Mouse (Mus musculus) urinary bladder, postnatal 36 days (tissue): ENCODE measurements around the gene Acbd6.

Experiments used
- DNase-seq, 2 experiments: peaks; one replicate each; pipeline ENCODE4 v3.0.0; 2022; ENCODE audit warnings: low spot score in 2 of 2, mixed read lengths in 1 of 2

Gene Acbd6

DNA sequence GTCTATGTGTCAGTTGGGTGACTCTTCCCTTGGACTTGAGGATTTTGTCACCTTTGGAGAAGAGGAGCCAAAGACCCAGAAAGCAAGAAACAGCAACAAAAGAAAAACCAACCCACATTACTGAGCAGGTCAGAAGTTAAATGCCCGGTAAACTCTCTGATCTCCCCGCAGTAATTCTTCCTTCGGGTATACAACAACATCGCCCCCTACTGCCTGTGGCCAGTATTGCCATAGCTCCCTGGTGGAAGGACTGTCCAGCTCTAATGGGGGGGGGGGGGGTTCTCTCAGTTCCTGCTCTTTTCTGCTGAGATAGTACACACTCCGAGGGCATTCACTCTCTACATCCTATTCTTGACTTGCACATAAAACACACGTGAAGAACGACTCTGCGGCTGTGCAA is 163.5 kb downstream of the Acbd6 start:
- no peak for DNase-seq

DNA sequence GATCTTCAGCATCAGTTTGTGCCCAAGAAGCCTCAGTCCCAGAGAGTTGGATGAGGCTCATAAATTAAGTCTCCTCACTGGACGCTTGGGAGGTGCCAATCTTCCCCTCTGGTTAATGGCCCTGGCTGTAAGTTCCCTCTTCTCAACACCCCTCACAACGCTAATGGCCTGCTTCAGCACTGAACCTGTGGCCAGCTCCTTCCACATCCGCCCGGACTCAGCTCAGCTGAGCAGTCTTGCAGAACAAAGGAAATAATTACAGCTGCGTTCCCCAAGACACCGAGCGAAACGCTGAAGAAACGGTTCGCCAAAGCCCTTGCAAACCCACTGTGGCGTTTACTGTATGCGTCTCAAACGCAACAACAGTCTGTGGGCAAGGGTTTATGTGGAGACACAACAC is 164.3 kb downstream of the Acbd6 start:
- peak in 1 of 2 experiments; percentile 13 for DNase-seq

DNA sequence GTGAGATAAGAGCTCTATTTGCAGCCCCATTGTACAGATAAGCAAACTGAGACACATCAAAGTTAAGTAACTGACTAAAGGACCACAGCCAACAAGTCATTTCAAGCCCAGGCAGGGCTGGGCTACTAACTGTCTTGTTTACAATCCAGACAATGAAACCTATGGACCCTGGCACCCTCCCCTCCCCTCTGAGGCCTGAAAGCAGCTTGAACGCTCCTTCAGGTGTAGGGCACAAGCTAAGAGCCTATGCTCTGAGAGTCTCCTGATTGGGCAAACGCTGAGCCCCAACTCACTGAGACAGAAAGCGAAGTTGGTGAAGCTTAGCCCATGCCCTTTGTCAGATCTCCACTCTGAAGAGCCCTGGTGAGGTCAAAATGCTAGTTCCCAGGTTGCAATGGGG is 166.4 kb downstream of the Acbd6 start:
- no peak for DNase-seq

GRCm38 (mm10) chr1:155725876-155726275 is 168.0 kb downstream of the Acbd6 start:
- DNase-seq: no peak

DNA sequence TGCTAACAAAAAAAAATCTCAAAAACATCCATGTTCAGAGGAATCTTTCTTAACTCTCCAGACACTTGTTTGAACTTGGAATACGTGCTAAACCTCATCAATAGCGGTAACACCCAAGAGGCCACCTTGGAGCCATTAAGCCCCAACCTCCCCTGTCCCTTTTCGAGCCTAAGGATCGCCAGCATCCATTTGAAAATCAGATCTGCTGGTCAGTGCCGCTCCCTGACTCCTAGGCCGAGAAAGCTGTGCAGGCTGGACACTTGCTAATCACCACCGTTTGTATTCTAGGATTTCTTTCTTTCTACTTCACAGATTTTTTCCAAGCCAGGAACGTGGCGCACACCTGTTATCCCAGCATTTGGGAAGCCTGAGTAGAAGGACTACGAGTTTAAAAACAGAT is 169.9 kb downstream of the Acbd6 start:
- no peak for DNase-seq

DNA sequence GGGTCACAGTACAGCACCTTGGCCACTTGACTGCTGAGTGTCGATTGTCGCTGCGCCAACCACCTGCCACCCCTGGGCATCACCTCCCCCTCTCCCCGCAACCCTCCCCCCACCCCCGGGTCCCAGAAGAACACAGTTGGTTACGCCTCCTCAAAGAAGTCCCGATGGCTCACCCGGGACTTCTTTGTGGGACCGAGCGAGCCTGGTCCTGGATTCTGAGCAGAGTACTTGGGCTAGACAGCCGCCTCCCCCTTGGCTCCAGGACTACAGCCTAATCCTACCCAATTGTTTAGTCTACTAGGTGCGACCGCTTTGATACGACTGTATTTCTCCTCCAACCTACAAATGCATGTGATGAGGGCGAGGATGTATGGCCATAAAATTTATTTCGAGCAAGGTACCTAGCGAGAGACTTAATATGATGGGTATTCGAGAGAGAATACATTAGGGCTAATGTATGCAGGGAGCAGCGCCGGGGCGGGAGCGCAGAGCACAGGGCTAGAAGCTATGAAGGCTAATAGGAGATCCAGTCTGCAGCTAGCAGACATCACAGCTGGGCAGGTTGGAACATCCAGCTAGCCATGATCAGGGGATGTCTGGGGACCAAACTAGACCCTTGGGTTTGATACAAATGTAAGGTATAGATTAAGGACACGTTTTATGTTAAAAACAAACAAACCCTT is 171.3 kb downstream of the Acbd6 start:
- DNase-seq: no peak

DNA sequence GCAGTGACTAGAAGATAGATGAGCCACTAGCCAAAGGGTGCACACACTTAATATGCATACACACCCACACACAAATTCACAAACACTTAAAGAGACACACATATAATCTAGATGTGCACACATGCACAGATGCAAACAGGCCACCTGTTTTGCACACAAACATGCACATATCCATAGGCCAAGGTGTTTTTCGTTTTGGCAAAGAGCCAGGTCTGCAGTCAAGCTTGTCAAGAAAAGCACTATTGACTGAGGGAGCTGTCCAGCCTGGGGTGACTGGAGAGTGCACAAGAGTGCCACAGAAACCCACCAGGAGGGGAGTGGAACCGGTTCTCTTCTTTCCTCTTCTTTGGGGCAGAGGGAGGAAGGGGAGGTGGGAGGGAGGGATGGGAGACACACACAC is 173.2 kb downstream of the Acbd6 start:
- DNase-seq: no peak

- no peak for DNase-seq
Observed at GRCm38 (mm10) chr1:155736096-155736825, 178.3 kb downstream of the Acbd6 start.

DNA sequence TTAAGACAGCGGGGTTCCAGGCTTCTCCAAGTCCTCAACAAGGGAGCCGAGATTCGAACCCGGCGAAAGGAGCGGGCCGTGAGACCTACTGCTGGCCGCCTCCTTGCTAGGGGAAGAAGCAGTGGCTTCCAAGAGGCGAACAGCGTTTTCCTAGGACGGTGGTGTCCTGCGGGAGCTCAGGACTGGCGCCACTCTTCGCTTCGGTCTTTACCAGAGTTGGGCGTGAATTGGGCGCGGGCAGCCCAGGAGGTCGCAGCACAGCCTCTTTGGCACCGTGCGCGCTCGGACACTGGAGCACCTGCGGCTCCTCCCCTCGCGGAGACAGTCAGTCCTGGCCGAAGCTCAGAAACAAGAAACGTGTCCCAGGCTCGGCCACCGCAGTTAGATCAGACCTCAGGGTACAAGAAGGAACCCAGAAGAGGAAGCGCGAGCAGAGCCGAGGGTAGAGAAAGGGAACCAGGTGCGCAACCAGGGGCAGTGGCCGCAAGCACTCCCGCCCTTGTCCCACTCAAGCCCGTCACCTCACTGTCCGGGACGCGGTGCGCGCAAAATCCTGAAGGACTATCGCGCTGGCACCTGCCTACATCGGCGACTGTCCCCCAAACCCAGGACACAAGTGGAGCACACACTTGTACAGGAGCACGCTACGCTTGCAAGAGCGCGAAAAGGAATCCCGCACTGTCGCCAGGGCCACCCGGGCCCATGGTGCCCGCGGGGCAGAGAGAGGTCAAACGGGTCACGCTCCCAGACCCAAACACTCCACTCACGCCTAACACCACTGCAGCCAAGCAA is 179.3 kb downstream of the Acbd6 start:
- DNase-seq: no peak

DNA sequence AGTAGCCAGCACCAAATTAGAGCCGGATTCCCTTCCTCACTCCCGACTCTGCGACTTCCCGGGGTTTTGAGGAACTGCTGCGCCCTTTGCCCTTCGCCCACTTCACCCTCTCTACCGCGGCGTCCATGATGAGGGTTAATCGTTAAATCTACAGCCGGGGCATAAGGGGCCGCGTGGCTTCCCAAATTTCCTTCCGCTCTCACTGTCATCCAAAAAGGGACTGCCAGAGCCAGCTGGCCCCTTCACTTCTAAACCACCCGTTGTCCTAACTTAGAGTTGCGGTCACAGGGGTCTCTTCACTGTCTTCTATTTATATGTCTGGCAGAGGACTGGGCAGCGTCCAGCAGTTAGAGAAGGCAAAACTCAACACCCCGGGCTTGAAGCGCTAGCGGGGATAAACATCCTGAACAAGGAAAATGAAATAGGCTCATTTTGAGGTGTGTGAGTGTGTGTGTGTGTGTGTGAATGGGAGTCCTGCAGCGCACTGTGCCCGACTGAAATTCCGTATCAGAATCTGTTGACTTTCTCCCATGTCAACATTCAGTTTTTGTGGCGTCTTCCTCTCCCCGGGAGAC is 180.0 kb downstream of the Acbd6 start:
- no peak for DNase-seq
